Mouse (Mus musculus) frontal cortex, adult (tissue): Measurements from ENCODE around the gene Tmem82.
"Not testable (repeated sequence)": the region's sequence is repeated elsewhere in the genome, so short reads cannot be mapped to it uniquely, and the experiment has no call there.

ENCODE experiments used
- ATAC-seq: cut with Nextera tagmentation; 2 replicates; pipeline ENCODE4 v1.9.2; 2017; ENCODE audit warnings: mild to moderate bottlenecking, moderate library complexity, mixed read lengths; ENCODE audit not compliant: low TSS enrichment

The Tmem82 gene

GRCm38 (mm10) chr4:141574789-141575702 is 43.4 kb downstream of the Tmem82 start:
- ATAC-seq: peak; percentile 57; the same call in 1 of the 2 replicates

DNA sequence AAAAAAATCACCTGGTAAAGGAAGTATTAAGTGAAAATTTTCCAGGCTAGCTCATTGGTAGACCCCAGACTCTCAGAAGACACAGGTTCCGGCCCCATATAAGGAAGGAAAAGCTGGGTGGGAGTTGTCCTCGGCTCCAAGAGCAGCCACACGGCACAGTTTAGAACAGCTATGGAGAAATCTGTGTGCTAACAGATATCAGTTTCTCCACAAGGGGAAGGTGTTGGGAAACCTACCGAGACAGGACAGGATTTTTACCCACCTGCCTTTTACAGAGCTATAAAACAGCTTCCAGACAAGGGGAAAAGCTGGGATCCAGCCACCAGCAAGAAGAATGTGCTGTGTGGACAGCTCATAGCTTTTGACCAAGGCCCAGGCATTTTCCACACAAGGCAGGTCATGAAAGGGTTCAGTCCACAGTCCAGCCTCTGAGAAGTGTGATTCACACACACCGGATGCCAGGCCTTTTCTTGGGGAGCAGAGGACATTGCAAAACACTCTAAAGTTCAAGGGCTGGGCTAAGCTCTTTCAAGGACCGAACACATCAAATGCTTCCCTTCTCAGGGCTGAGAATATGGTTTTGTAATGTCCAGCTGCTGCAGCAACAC is 45.0 kb downstream of the Tmem82 start:
- no peak for ATAC-seq

- no peak for ATAC-seq
Observed at GRCm38 (mm10) chr4:141572668-141573358, 45.6 kb downstream of the Tmem82 start.

- no peak for ATAC-seq
Observed at GRCm38 (mm10) chr4:141571934-141572333, 46.5 kb downstream of the Tmem82 start.

DNA sequence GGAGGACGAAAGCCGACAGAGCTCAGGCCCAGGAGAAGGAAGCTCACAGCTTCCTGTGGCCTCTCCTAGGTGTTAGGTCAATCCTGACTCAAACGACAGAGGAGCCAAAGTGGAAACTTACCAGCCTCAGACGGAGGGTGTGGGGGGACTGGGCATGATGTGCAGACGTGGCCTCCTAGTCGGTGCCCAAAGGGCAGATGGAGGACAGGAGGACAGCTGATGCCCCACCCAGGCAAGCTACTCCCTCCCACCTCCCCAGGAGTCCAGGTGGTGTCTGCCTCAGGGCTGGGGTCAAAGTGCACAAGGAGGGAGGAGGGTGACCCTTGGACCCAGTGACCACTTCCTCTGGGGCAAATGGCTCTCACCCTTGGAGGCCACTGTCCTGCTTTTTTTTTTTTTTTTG is 47.1 kb downstream of the Tmem82 start:
- no peak for ATAC-seq

DNA sequence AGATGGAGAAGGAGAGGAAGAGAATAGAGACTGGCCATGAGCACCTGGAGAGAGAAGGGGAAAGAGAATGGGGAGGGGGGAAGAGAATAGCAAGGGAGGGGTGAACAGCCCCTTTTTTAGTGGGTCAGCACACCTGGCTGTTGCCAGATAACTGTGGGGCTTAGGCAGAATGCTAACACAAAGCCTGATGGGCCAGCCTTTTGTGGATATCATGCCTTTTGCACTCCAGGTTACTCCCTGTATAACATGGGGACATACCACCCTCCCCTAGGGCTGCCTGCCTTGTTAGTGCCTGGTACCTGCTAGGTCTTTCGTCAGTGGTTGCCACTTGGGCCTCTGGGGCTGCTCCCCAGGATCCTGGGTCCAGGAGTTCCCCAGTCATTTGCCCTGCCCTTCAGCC is 47.6 kb downstream of the Tmem82 start:
- ATAC-seq: no peak

- ATAC-seq: no peak
Observed at GRCm38 (mm10) chr4:141570004-141570403, 48.4 kb downstream of the Tmem82 start.

DNA sequence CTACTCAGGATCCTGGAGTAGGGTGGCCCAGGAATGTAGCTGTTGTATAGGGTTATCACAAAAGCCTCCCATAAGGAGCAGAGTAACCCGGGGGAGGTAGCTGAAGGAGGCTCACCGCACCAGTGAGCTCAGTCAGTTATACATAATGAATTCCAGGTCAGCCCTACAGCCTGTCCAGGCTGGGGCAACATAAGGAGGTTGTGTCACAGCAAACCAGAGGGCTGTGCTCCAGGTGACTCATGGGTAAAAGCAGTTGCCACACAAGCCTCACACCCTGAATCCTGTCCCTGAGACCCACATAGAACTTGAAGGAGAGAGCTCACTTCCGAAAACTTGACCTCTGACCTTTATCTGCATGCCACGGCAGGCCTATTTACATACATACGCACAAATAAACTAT is 49.5 kb downstream of the Tmem82 start:
- ATAC-seq: no peak

GRCm38 (mm10) chr4:141567174-141567573 is 51.3 kb downstream of the Tmem82 start:
- not testable (repeated sequence) for ATAC-seq

DNA sequence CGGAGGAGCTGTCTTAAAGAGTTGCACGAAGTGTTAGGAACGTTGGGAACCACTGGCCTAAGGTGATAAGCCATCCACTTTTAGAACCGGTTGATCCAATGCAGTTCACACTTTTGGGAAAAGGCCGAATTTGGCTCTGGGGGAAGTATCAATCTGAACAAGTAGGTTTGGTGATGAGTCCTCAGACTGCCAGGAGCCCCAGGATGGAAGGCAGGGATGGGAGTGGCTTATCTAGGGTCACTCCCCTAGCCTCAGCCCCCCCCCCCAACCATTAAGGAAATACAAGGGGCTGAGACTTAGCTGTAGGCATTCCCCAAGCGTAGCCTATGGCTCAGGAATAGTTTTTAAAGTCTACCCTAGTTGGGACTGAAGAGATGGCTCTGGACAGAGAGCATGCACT is 52.2 kb downstream of the Tmem82 start:
- no peak for ATAC-seq

DNA sequence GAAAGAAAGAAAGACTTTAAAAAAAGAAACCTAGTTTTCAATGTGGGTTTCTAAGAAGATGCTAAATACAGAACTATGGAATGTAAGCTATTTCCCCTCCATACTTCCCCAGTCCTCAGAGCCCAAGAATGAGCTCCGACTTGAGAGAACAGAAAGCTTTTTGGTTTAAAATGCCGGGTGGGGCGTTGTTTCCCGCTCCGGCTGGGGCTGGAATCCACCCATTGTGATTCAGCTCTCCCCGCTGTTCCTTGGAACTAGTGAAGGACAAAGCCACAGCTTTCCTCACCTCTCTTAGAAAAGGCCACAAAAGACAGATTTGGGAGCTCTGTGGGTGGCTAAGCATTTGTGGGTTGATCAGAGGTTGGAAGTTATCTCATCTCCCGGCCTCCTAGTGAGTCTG is 53.1 kb downstream of the Tmem82 start:
- no peak for ATAC-seq

- no peak for ATAC-seq
Observed at GRCm38 (mm10) chr4:141564660-141565059, 53.8 kb downstream of the Tmem82 start.

DNA sequence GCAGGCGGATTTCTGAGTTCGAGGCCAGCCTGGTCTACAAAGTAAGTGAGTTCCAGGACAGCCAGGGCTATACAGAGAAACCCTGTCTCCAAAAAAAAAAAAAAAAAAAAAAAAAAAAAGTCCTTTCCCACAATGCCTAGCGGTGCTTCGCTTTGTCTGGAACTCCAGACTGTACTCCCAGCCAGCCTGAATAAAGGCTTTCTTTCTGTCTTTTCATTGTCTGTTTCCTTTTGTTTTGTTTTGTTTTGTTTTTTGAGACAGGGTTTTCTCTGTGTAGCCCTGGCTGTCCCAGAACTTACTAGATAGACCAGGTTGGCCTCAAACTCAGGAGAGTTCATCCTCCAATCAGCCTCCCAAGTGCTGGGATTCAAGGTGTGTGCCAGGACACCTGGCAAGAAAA is 54.2 kb downstream of the Tmem82 start:
- ATAC-seq: no peak
